Mouse (Mus musculus): ENCODE measurements around the gene Mgp. TPM values are rescaled to one million over a fixed set of nuclear protein-coding genes. Genes with fewer than 3 reads are reported as not detected.
A peak's percentile ranks its signal among the peaks of the same experiment; 100 is the strongest.

Gene Mgp
- polyA plus RNA-seq, 1 experiment from 2014 or later = 229 TPM

GRCm38 (mm10) chr6:136854361-136854781, 21.3 kb downstream of the Mgp start:
- Histone ChIP-seq H3K36me3 (ENCODE audit: control insufficient read depth, insufficient read depth, low read length) (no peaks in the 10 kb centered on the region), H3K4me1 (ENCODE audit: control insufficient read depth, insufficient read depth, low read length) (peaks cover 21% of the 10 kb centered on the region), H3K27me3 (ENCODE audit: control insufficient read depth, insufficient read depth, low read length) (no peaks in the 10 kb centered on the region), H3K27ac (ENCODE audit: low read length) (no peak overlapping the region), H3K4me2 (replicated peaks; ENCODE audit: low read depth, low read length) (no peak overlapping the region), H3K9me3 (ENCODE audit: control insufficient read depth, low read depth, low read length) (no peaks in the 10 kb centered on the region), H3K9ac (replicated peaks; ENCODE audit: low read depth, low read length) (no peak overlapping the region), H3K4me3 (ENCODE audit: low read depth, low read length) (no peak overlapping the region)
- 79% methylated on average over 11 of the region's 11 CpGs for WGBS
- no peak for ATAC-seq (ENCODE audit: insufficient number of reproducible peaks, insufficient read depth, low FRiP score, low read depth)

GRCm38 (mm10) chr6:136852762-136853161, 22.9 kb downstream of the Mgp start:
- Histone ChIP-seq H3K27ac (ENCODE audit: low read length) (no peak overlapping the region), H3K9me3 (ENCODE audit: control insufficient read depth, low read depth, low read length) (no peaks in the 10 kb centered on the region), H3K27me3 (ENCODE audit: control insufficient read depth, insufficient read depth, low read length) (no peaks in the 10 kb centered on the region), H3K4me1 (ENCODE audit: control insufficient read depth, insufficient read depth, low read length) (peaks cover 16% of the 10 kb centered on the region), H3K9ac (replicated peaks; ENCODE audit: low read depth, low read length) (no peak overlapping the region), H3K4me2 (replicated peaks; ENCODE audit: low read depth, low read length) (no peak overlapping the region), H3K36me3 (ENCODE audit: control insufficient read depth, insufficient read depth, low read length) (no peaks in the 10 kb centered on the region), H3K4me3 (ENCODE audit: low read depth, low read length) (no peak overlapping the region)
- ATAC-seq (ENCODE audit: insufficient number of reproducible peaks, insufficient read depth, low FRiP score, low read depth) = no peak
- WGBS = 42% methylated on average over 3 of the region's 3 CpGs

- Histone ChIP-seq H3K27me3 (ENCODE audit: control insufficient read depth, insufficient read depth, low read length) (no peaks in the 10 kb centered on the region), H3K4me1 (ENCODE audit: control insufficient read depth, insufficient read depth, low read length) (peaks cover 12% of the 10 kb centered on the region), H3K36me3 (ENCODE audit: control insufficient read depth, insufficient read depth, low read length) (no peaks in the 10 kb centered on the region), H3K9ac (replicated peaks; ENCODE audit: low read depth, low read length) (no peak overlapping the region), H3K27ac (ENCODE audit: low read length) (no peak overlapping the region), H3K4me3 (ENCODE audit: low read depth, low read length) (no peak overlapping the region), H3K4me2 (replicated peaks; ENCODE audit: low read depth, low read length) (no peak overlapping the region), H3K9me3 (ENCODE audit: control insufficient read depth, low read depth, low read length) (no peaks in the 10 kb centered on the region)
- ATAC-seq (ENCODE audit: insufficient number of reproducible peaks, insufficient read depth, low FRiP score, low read depth) = no peak
- 77% methylated on average over 4 of the region's 4 CpGs for WGBS
Measured at GRCm38 (mm10) chr6:136852348-136852747, 23.3 kb downstream of the Mgp start.

GRCm38 (mm10) chr6:136850267-136850666, 25.4 kb downstream of the Mgp start:
- no peak overlapping the region for H3K4me3 ChIP-seq (ENCODE audit: low read depth, low read length)
- no peak overlapping the region for H3K27ac ChIP-seq (ENCODE audit: low read length)
- H3K4me1 ChIP-seq (ENCODE audit: control insufficient read depth, insufficient read depth, low read length) = 0 out of 2 replicates have a peak, but pooled peaks cover 2% of the 10 kb centered on the region
- no peaks in the 10 kb centered on the region for H3K9me3 ChIP-seq (ENCODE audit: control insufficient read depth, low read depth, low read length)
- WGBS = 78% methylated on average over 6 of the region's 6 CpGs
- H3K4me2 ChIP-seq (replicated peaks; ENCODE audit: low read depth, low read length) = no peak overlapping the region
- no peaks in the 10 kb centered on the region for H3K36me3 ChIP-seq (ENCODE audit: control insufficient read depth, insufficient read depth, low read length)
- no peak overlapping the region for H3K9ac ChIP-seq (replicated peaks; ENCODE audit: low read depth, low read length)
- ATAC-seq (ENCODE audit: insufficient number of reproducible peaks, insufficient read depth, low FRiP score, low read depth) = no peak
- H3K27me3 ChIP-seq (ENCODE audit: control insufficient read depth, insufficient read depth, low read length) = no peaks in the 10 kb centered on the region

- H3K4me3 ChIP-seq (ENCODE audit: low read depth, low read length) = no peak overlapping the region
- H3K4me1 ChIP-seq (ENCODE audit: control insufficient read depth, insufficient read depth, low read length) = 0 out of 2 replicates have a peak, but pooled peaks cover 2% of the 10 kb centered on the region
- H3K9me3 ChIP-seq (ENCODE audit: control insufficient read depth, low read depth, low read length) = no peaks in the 10 kb centered on the region
- no peaks in the 10 kb centered on the region for H3K27me3 ChIP-seq (ENCODE audit: control insufficient read depth, insufficient read depth, low read length)
- ATAC-seq (ENCODE audit: insufficient number of reproducible peaks, insufficient read depth, low FRiP score, low read depth) = no peak
- WGBS = 88% methylated on average over 5 of the region's 5 CpGs
- H3K4me2 ChIP-seq (replicated peaks; ENCODE audit: low read depth, low read length) = no peak overlapping the region
- H3K9ac ChIP-seq (replicated peaks; ENCODE audit: low read depth, low read length) = no peak overlapping the region
- no peaks in the 10 kb centered on the region for H3K36me3 ChIP-seq (ENCODE audit: control insufficient read depth, insufficient read depth, low read length)
- H3K27ac ChIP-seq (ENCODE audit: low read length) = no peak overlapping the region
Measured at GRCm38 (mm10) chr6:136848971-136849370, 26.7 kb downstream of the Mgp start.

- Histone ChIP-seq H3K27me3 (ENCODE audit: control insufficient read depth, insufficient read depth, low read length) (no peaks in the 10 kb centered on the region), H3K9ac (replicated peaks; ENCODE audit: low read depth, low read length) (no peak overlapping the region), H3K9me3 (ENCODE audit: control insufficient read depth, low read depth, low read length) (no peaks in the 10 kb centered on the region), H3K36me3 (ENCODE audit: control insufficient read depth, insufficient read depth, low read length) (no peaks in the 10 kb centered on the region), H3K27ac (ENCODE audit: low read length) (no peak overlapping the region), H3K4me1 (ENCODE audit: control insufficient read depth, insufficient read depth, low read length) (0 out of 2 replicates have a peak, but pooled peaks cover 2% of the 10 kb centered on the region), H3K4me3 (ENCODE audit: low read depth, low read length) (no peak overlapping the region), H3K4me2 (replicated peaks; ENCODE audit: low read depth, low read length) (no peak overlapping the region)
- ATAC-seq (ENCODE audit: insufficient number of reproducible peaks, insufficient read depth, low FRiP score, low read depth) = no peak
- whole genome bisulfite sequencing = 84% methylated on average over 8 of the region's 8 CpGs
Measured at GRCm38 (mm10) chr6:136848399-136848798, 27.2 kb downstream of the Mgp start.

- H3K4me1 ChIP-seq (ENCODE audit: control insufficient read depth, insufficient read depth, low read length) = 0 out of 2 replicates have a peak, but pooled peaks cover 1% of the 10 kb centered on the region
- no peak overlapping the region for H3K4me2 ChIP-seq (replicated peaks; ENCODE audit: low read depth, low read length)
- H3K9me3 ChIP-seq (ENCODE audit: control insufficient read depth, low read depth, low read length) = no peaks in the 10 kb centered on the region
- WGBS = 26% methylated on average over 2 of the region's 2 CpGs
- H3K36me3 ChIP-seq (ENCODE audit: control insufficient read depth, insufficient read depth, low read length) = no peaks in the 10 kb centered on the region
- H3K27me3 ChIP-seq (ENCODE audit: control insufficient read depth, insufficient read depth, low read length) = no peaks in the 10 kb centered on the region
- ATAC-seq (ENCODE audit: insufficient number of reproducible peaks, insufficient read depth, low FRiP score, low read depth) = 0 out of 2 replicates have a peak, but pooled peaks have one; percentile 23
- no peak overlapping the region for H3K9ac ChIP-seq (replicated peaks; ENCODE audit: low read depth, low read length)
- H3K27ac ChIP-seq (ENCODE audit: low read length) = no peak overlapping the region
- H3K4me3 ChIP-seq (ENCODE audit: low read depth, low read length) = no peak overlapping the region
Measured at GRCm38 (mm10) chr6:136847790-136848189, 27.8 kb downstream of the Mgp start.

DNA sequence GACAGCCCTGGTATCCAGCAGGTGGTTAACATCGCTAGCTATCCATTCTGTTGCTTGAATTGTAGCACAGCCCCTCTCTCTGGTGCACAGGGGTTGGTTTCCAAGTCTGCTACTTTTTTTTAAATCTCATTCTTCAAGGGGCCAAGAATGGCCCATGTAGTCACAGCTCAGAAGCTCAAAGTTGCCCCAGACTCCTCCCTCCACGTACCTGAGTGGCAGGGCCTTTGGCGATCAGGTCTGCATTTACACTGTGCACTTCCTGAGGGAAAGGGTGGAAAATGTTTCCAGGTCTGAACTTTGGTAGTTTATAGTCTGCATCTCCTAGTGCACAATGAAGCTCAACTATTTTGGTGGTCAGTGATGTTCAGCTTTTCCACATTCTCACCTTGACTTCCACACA, 28.4 kb downstream of the Mgp start:
- no peak overlapping the region for H3K4me3 ChIP-seq (ENCODE audit: low read depth, low read length)
- no peaks in the 10 kb centered on the region for H3K27me3 ChIP-seq (ENCODE audit: control insufficient read depth, insufficient read depth, low read length)
- no peaks in the 10 kb centered on the region for H3K4me1 ChIP-seq (ENCODE audit: control insufficient read depth, insufficient read depth, low read length)
- H3K27ac ChIP-seq (ENCODE audit: low read length) = no peak overlapping the region
- 87% methylated on average over 3 of the region's 3 CpGs for WGBS
- no peaks in the 10 kb centered on the region for H3K36me3 ChIP-seq (ENCODE audit: control insufficient read depth, insufficient read depth, low read length)
- ATAC-seq (ENCODE audit: insufficient number of reproducible peaks, insufficient read depth, low FRiP score, low read depth) = no peak
- no peaks in the 10 kb centered on the region for H3K9me3 ChIP-seq (ENCODE audit: control insufficient read depth, low read depth, low read length)
- no peak overlapping the region for H3K9ac ChIP-seq (replicated peaks; ENCODE audit: low read depth, low read length)
- H3K4me2 ChIP-seq (replicated peaks; ENCODE audit: low read depth, low read length) = no peak overlapping the region
